Mouse (Mus musculus): ENCODE results near the gene Sdccag8.

The Sdccag8 gene

GRCm38 (mm10) chr1:176943126-176943525 is 128.7 kb downstream of the Sdccag8 start:
- DNase-seq (ENCODE audit: low read depth, low spot score) = no peak

- DNase-seq (ENCODE audit: low read depth, low spot score) = no peak
Observed at GRCm38 (mm10) chr1:176943987-176944386, 129.5 kb downstream of the Sdccag8 start.

- DNase-seq (ENCODE audit: low read depth, low spot score) = no peak
Observed at GRCm38 (mm10) chr1:176944458-176945174, 130.2 kb downstream of the Sdccag8 start.

- no peak for DNase-seq (ENCODE audit: low read depth, low spot score)
Observed at GRCm38 (mm10) chr1:176945175-176945540, 130.7 kb downstream of the Sdccag8 start.

- no peak for DNase-seq (ENCODE audit: low read depth, low spot score)
Observed at GRCm38 (mm10) chr1:176946031-176946795, 131.8 kb downstream of the Sdccag8 start.

GRCm38 (mm10) chr1:176946796-176947181 is 132.3 kb downstream of the Sdccag8 start:
- no peak for DNase-seq (ENCODE audit: low read depth, low spot score)

GRCm38 (mm10) chr1:176948861-176949260 is 134.4 kb downstream of the Sdccag8 start:
- DNase-seq (ENCODE audit: low read depth, low spot score) = no peak

- no peak for DNase-seq (ENCODE audit: low read depth, low spot score)
Observed at GRCm38 (mm10) chr1:176949320-176949719, 134.9 kb downstream of the Sdccag8 start.

- DNase-seq (ENCODE audit: low read depth, low spot score) = no peak
Observed at GRCm38 (mm10) chr1:176950061-176950460, 135.6 kb downstream of the Sdccag8 start.

- no peak for DNase-seq (ENCODE audit: low read depth, low spot score)
Observed at GRCm38 (mm10) chr1:176951836-176952235, 137.4 kb downstream of the Sdccag8 start.

- no peak for DNase-seq (ENCODE audit: low read depth, low spot score)
Observed at GRCm38 (mm10) chr1:176958311-176958710, 143.9 kb downstream of the Sdccag8 start.

GRCm38 (mm10) chr1:176961716-176962115 is 147.3 kb downstream of the Sdccag8 start:
- no peak for DNase-seq (ENCODE audit: low read depth, low spot score)

- DNase-seq (ENCODE audit: low read depth, low spot score) = no peak
Observed at GRCm38 (mm10) chr1:176962894-176963293, 148.4 kb downstream of the Sdccag8 start.

GRCm38 (mm10) chr1:176967299-176967698 is 152.8 kb downstream of the Sdccag8 start:
- DNase-seq (ENCODE audit: low read depth, low spot score) = no peak

- DNase-seq (ENCODE audit: low read depth, low spot score) = no peak
Observed at GRCm38 (mm10) chr1:176970635-176971478, 156.4 kb downstream of the Sdccag8 start.

- no peak for DNase-seq (ENCODE audit: low read depth, low spot score)
Observed at GRCm38 (mm10) chr1:176971479-176971797, 157.0 kb downstream of the Sdccag8 start.

GRCm38 (mm10) chr1:176973356-176974088 is 159.1 kb downstream of the Sdccag8 start:
- no peak for DNase-seq (ENCODE audit: low read depth, low spot score)

- no peak for DNase-seq (ENCODE audit: low read depth, low spot score)
Observed at GRCm38 (mm10) chr1:176979235-176979634, 164.8 kb downstream of the Sdccag8 start.

- no peak for DNase-seq (ENCODE audit: low read depth, low spot score)
Observed at GRCm38 (mm10) chr1:176980140-176980539, 165.7 kb downstream of the Sdccag8 start.

GRCm38 (mm10) chr1:176980801-176981400 is 166.4 kb downstream of the Sdccag8 start:
- DNase-seq (ENCODE audit: low read depth, low spot score) = no peak

GRCm38 (mm10) chr1:176981511-176981910 is 167.1 kb downstream of the Sdccag8 start:
- DNase-seq (ENCODE audit: low read depth, low spot score) = no peak

Data from embryo, embryonic 11.5 days (tissue).